Mouse (Mus musculus) layer of hippocampus, postnatal 36 days (tissue): ENCODE measurements at regions not wholly inside any gene's neighbourhood (a gene's known extent, or its start where the extent isn't known, plus 50 kb on each side); places are given as distances from the start of the nearest gene placed in this dataset.
"Not testable (repeated sequence)": the region's sequence is repeated elsewhere in the genome, so short reads cannot be mapped to it uniquely, and the experiment has no call there.

Source experiments
- DNase-seq, 2 experiments: peaks; one replicate each; pipeline ENCODE4 v3.0.0; 2022

GRCm38 (mm10) chr6:5663433-5664175, 61.8 kb upstream of the Dync1i1 start:
- no peak for DNase-seq

GRCm38 (mm10) chr6:5645150-5645732, 80.2 kb upstream of the Dync1i1 start:
- peak; percentile 66 to 69 for DNase-seq

- DNase-seq, result no peak
These were observed 91.2 kb upstream of the Dync1i1 start for GRCm38 (mm10) chr6:5634222-5634621.

DNA sequence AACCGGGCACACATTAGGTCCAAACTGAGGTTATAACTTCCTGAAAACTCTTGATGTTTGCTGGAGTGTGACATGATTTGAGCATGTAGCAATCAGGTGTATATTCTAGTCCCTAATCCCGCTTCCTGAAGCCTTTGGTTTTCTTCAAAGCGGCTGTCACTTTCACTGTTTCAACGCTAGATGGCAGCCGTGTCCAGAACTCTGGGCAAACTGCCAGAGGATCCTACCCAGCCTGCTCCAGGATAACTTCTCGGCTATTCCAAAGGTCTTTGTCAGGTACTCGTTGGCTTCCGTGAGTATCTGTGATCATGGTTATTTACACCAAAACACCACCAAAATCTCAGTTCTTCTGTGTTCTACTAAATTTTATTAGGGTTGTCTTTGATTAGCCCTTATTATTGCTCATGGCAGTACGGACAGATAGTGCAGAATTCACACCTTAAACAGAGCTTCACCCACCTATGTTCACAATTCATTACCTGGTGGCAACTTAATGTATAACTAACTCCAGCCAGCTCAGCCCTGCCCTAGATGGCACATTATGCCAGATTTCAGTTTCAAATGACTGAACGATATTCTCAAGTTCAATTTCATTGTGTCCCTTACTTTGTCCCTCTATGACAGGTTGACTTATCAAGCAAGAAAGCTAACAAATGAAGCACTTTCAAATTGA, 92.3 kb upstream of the Dync1i1 start:
- peak; percentile 26 to 39 for DNase-seq

GRCm38 (mm10) chr6:5624085-5624484, 101.4 kb upstream of the Dync1i1 start:
- DNase-seq, result no peak

DNA sequence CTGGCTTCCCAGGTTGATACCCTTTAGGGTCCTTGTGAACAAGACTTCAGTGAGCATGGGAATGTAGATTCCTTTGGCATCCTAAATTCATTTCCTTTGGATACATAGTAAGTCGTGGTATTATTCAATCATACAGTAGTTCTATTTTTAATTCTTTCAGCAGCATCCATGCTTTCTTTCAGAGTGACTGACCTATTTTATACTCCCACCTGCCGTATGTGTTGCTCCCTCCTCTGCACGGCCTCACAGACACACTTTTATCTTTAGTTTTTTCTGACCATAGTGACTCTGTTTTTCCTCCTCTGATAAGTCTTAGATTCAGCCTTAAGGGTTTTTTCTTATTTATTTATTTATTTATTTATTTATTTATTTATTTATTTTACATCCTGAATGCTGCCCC, 103.9 kb upstream of the Dync1i1 start:
- DNase-seq, result no peak

GRCm38 (mm10) chr6:5594011-5594410, 97.9 kb upstream of the Pdk4 start:
- no peak for DNase-seq

- DNase-seq, result peak; percentile 49 to 64
These were observed 93.5 kb upstream of the Pdk4 start for GRCm38 (mm10) chr6:5589635-5590034.

- no peak for DNase-seq
These were observed 86.9 kb upstream of the Pdk4 start for GRCm38 (mm10) chr6:5582923-5583525.

DNA sequence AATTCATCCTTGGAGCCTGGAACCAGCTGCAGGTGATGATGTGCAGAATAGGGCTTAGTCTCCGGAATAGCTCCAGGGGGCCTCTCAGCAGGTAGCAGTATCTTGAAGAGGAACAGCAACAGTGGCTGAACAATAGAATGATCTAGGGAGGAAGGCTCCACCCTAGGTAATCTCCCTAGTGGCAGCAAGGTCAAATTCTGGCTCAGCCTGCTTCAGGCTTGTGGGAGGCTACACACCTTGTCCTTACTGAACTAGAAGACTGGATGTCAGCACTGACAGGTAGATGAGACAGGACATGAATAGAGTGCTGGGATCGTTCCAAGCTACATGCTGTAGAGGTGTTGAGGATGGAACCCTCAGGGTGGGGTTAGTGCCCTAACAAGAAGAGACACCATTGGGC, 80.8 kb upstream of the Pdk4 start:
- DNase-seq, result not testable (repeated sequence)

GRCm38 (mm10) chr6:5566582-5566981, 70.5 kb upstream of the Pdk4 start:
- DNase-seq, result no peak

GRCm38 (mm10) chr6:5565049-5565448, 68.9 kb upstream of the Pdk4 start:
- no peak for DNase-seq

- no peak for DNase-seq
These were observed 57.7 kb upstream of the Pdk4 start for GRCm38 (mm10) chr6:5553703-5554394.

GRCm38 (mm10) chr6:5550067-5550466, 54.0 kb upstream of the Pdk4 start:
- DNase-seq, result no peak
